Mouse (Mus musculus) heart, postnatal 36 days (tissue): Measurements from ENCODE around the gene Wbp11. TPM values are rescaled to one million over a fixed set of nuclear protein-coding genes. Genes with fewer than 3 reads are reported as not detected.
"Not testable (repeated sequence)": the region's sequence is repeated elsewhere in the genome, so short reads cannot be mapped to it uniquely, and the experiment has no call there.

ENCODE experiments used
- DNase-seq, 2 experiments: peaks; one replicate each; pipeline ENCODE4 v3.0.0; 2021 to 2022
- intact Hi-C: fragments of 180-260 bp; cut with DNase I; formaldehyde crosslinking; loops from one replicate; pipeline ENCODE4 v1.15.1; 2025
- total RNA-seq, 2 experiments: library from RNA; stranded (reverse); gene quantifications; 2 replicates each; pipeline ENCODE4 v1.2.3; 2021

The Wbp11 gene
- total RNA-seq, 2 experiments from 2014 or later = 63.3 to 64.1 TPM

DNA sequence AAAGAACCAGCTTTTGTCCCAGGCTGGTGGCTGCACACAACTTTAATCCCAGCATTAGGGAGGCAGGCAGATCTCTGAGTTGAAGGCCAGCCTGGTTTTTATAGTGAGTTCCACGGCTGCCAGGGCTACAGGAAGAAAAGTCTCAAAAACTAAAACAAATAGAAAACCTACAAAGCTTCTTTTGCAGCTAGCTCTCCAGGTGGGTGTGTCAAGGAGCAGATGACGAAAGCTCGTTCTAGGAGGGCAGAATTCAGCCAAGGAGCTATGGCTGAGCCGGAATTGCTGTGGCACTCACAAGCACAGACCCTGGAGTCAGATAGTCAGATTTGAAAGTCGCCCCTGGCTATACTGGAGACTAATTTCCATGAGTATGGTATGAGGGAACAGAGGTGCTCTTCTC is 21.2 kb downstream of the Wbp11 start:
- intact Hi-C loops = no loop called here
- DNase-seq = no peak

GRCm38 (mm10) chr6:136805409-136805775 is 22.6 kb downstream of the Wbp11 start:
- intact Hi-C loops = no loop called here
- DNase-seq = no peak

- intact Hi-C loops = loop anchor here (1.0 kb wide), 1 partner anchor 22 kb away; the partner anchor contains the start of gene BC049715
- no peak for DNase-seq
These were observed 23.2 kb downstream of the Wbp11 start for GRCm38 (mm10) chr6:136804705-136805408.

- peak; percentile 99 to 100 for DNase-seq
- intact Hi-C loops = loop anchor here (1.0 kb wide), 1 partner anchor 23 kb away; the partner anchor contains the start of gene BC049715
These were observed 24.0 kb downstream of the Wbp11 start, which contains the start of gene Hist4h4 for GRCm38 (mm10) chr6:136803739-136804633. Hist4h4 (minus strand) TSS chr6:136804415.

- DNase-seq = no peak
- intact Hi-C loops = no loop called here
These were observed 24.8 kb downstream of the Wbp11 start for GRCm38 (mm10) chr6:136803093-136803738.

GRCm38 (mm10) chr6:136801274-136801673 is 26.8 kb downstream of the Wbp11 start:
- intact Hi-C loops = no loop called here

DNA sequence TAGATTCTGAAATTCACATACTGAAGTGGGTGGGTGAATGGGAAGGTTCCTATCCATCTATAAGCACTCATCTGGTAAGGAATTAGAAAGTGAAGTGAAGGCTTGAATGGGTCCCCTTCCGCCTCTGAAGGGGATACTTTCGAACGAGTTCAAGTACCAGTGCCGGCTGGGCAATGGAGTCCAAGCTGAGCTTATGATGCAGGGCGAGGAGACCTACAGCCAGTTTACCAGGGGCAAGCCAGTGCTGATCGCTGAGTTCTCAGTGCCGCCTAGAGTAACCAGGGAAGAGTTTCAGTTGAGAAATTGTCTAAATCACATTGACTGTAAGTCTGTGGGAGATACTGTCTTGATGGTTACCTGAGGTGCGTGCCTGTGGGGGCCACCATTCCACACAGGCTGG is 27.3 kb downstream of the Wbp11 start:
- intact Hi-C loops = no loop called here
- no peak for DNase-seq

More at GRCm38 (mm10) chr6:136801274-136801673, 26.8 kb downstream of the Wbp11 start:
- no peak for DNase-seq

DNA sequence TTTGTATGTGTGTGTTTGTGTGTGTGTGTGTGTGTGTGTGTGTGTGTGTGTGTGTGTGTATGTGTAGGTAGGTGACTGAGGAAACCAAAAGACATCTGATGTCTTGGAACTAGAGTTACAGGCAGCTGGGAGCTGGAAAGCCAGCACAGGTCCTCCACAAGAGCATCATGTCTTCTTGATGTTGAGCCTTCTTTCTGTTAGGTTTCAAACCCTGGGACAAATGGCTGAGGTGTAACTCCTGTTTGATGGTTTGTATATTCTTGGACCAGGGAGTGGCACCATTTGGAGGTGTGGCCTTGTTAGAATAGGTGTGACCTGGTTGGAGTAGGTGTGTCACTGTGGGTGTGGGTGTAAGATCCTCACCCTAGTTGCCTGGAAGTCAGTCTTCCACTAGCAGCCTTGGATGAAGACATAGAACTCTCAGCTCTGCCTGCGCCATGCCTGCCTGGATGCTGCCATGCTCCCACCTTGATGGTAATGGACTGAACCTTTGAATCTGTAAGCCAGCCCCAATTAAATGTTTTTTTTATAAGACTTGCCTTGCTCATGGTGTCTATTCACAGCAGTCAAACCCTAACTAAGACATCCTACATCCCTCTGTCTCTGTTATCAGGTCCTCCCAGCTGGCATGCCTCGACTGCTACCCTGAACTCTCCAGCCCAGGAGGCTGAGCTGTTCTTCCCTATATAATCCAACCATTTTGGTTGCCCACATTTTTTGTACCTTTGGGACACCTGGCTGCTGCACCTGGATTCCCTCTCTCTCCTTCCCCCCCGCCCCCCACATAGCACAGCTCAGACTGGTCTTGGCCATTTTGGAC is 29.9 kb downstream of the Wbp11 start:
- DNase-seq = not testable (repeated sequence)

DNA sequence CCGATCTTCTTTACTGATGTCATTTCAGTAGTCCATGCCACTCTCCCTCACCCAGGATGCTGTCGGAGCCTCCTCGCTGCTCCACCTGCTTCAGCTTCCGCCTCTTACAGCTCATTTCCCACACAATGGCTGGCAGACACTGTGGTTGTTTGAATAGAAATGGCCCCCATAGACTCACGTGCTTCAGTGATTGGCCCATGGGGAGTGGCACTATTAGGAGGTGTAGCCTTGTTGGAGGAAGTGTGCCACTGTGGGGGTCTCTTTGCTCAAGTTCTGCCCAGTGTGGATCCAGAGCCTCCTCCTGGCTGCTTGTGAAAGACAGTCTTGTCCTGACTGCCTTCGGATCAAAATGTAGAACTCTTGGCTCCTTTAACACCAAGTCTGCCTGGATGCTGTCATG is 32.2 kb downstream of the Wbp11 start:
- intact Hi-C loops = no loop called here
- DNase-seq = no peak

More for the DNA sequence above, 29.9 kb downstream of the Wbp11 start:
- intact Hi-C loops = not testable (repeated sequence)

GRCm38 (mm10) chr6:136795110-136795509 is 32.9 kb downstream of the Wbp11 start:
- intact Hi-C loops = no loop called here
- no peak for DNase-seq

GRCm38 (mm10) chr6:136793831-136794525 is 34.1 kb downstream of the Wbp11 start:
- DNase-seq = no peak
- intact Hi-C loops = no loop called here

DNA sequence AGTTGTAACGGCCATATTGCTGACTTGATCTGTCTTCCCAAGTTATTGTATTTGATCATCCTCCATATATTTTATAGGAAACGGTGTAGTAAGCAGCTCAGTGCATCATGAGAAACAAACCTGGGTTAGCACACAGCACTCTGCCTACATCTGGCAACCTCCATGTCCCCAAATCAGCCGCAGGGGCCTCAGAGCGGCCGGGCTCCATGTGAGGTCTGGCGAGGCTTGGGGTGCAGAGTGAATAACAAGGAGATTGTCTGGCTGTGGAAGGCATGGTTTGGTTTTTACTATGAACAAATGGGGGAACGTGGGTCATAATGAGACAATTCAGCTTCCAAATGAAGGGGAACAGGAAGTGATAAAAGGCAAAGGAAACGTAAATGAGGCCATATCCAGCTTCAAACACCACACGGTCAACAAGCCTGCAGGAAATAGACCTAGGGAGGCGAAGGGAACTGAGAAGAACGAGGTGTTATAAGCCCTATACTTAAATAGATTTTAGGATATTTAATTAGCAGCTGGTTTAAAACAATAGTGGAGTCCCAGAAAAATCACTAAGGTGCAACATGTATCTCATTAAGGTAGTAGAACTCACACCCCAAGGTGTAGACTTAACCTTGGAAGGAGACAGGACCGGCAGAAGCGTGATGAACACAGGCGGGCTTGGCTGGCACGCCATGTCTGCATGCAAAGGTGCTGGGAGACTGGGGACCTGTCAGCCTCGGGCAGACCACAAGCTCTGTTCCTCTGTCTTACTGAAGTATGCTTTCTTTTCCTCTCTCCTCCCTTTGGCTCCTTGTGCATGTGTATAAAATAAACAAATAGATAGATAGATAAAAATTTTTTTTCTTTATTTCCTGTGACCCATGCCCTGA is 34.9 kb downstream of the Wbp11 start:
- intact Hi-C loops = no loop called here
- DNase-seq = no peak

GRCm38 (mm10) chr6:136789391-136789971 is 38.6 kb downstream of the Wbp11 start:
- intact Hi-C loops = no loop called here

GRCm38 (mm10) chr6:136782761-136783160 is 45.3 kb downstream of the Wbp11 start:
- DNase-seq = no peak
- intact Hi-C loops = no loop called here

More at GRCm38 (mm10) chr6:136789391-136789971, 38.6 kb downstream of the Wbp11 start:
- peak; percentile 72 to 74 for DNase-seq

DNA sequence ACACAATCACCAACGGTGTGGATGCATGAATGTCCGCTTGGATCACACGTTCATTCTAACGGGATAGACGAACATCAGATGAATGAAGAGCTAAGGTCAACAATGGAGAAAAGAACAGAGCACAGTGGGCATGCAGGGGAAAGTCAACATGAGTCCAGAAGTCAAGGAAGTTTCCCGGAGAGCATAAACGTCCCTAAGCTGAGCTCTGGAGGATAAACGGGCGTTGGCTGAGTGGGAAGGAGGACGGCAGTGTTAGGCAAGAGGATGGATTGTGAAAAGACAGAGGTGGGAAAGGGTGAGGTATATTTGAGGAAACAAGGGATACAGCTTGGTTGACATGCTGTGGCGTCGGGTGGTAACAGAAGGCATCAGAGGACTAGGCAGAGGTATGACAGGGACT is 45.9 kb downstream of the Wbp11 start:
- DNase-seq = no peak
- intact Hi-C loops = no loop called here

- DNase-seq = no peak
- intact Hi-C loops = no loop called here
These were observed 46.6 kb downstream of the Wbp11 start, which contains the start of gene Gucy2c for GRCm38 (mm10) chr6:136781377-136781986. Gucy2c (minus strand) TSS chr6:136781765.

- intact Hi-C loops = no loop called here
- DNase-seq = no peak
These were observed 51.6 kb downstream of the Wbp11 start for GRCm38 (mm10) chr6:136776392-136776791.

DNA sequence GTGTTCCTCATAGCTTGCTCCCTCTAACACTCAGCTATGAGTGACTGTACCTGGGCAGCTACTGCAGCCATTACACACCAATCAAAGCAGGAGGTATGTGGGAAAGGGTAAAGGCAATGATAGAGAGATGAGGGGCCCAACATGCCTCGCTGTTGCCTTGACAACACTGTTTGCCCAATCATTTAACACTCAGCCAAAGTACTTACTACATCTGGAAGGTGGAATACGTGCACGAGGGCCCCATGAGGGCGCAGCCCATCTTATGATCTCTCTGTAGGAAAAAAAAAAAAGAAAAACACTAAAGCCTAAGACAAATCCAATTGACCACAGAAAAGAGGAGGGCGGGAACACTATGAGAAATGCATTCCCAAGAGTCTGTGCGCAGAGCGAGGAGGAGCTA is 58.2 kb downstream of the Wbp11 start:
- intact Hi-C loops = no loop called here
- DNase-seq = no peak
